Mouse (Mus musculus): Measurements from ENCODE around the gene Tbc1d9.
A peak's percentile ranks its signal among the peaks of the same experiment; 100 is the strongest.

Tbc1d9 gene

GRCm38 (mm10) chr8:83178228-83178742 is 13.1 kb downstream of the Tbc1d9 start:
- no peak for DNase-seq (ENCODE audit: low spot score in 2 of 2)

DNA sequence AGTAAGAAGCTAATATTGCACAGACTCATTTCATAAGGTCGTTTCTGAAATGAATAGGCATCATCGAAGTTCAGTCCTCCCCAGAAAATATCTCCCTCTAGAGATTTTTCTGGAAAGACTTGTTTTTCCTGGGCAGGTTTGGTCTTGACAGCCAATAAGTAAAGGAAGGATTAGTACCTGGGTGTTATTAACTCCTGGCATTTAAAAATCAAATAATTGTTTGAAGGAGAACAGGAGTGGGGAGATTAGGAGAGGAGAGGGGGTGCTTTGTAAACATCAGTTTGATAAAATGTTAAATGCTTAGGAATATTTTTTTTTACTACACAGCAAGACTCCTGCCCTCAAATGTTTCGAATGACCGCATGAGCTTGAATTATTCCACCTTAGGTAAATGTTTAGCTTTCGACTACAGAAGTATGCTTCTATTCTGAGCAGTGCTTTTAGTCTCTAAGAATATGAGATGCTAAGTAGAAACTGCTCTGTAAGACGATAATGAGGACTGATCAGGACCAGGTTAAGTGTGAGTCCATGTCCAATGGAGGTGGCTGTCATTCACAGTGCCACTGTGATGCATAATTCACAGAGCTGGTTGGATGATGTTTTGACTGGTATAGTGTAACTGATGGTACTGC is 16.8 kb downstream of the Tbc1d9 start:
- DNase-seq (ENCODE audit: low spot score in 2 of 2): no peak

DNA sequence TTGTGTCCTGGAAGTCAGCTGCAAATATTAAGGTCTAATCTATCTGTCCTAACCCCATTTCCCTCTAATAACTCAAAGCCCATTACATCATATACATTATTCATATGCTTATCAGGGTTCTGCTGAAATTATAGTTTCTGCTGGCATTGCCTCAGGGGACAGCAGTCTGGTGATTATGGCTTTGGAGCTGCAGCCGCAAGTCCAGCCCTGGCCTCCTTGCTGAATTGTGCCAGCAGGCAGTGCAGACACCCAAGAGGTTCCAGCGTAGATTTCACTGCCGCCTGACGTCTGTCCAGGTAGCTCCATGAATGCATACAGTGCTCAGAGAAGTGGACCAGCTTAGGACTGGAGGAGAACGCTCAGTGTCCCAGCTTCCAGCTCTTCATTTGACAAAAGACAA is 17.6 kb downstream of the Tbc1d9 start:
- DNase-seq (ENCODE audit: low spot score in 2 of 2): no peak

- no peak for DNase-seq (ENCODE audit: low spot score in 2 of 2)
Observed at GRCm38 (mm10) chr8:83186376-83186775, 21.2 kb downstream of the Tbc1d9 start.

DNA sequence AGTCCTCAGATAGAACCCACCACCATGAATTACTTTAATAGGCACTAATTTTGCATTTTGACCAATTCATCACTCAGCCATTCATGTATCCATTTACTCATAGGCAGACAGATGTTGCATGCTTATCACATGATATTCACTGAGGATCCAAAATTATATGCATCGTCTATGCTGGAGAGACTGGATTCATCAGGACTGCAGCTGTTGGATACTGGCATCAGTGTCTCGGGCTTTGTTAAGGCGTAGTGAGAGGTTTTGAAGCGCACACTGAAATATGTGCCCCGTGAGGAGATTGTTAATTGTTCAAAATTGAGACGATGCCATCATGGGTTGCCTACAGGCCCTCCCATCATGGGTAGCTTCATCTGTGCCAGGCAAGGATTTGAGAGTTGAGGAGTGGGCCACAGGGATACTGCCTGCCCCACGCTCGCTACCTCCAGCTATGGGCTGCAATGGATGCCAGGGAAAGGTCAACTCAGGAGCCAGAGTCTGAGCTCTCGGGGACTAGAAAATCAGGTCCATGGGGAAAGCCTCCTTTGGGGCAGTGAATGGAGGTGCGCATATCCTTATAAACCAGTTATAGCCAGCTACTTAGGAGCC is 22.3 kb downstream of the Tbc1d9 start:
- DNase-seq (ENCODE audit: low spot score in 2 of 2): no peak

GRCm38 (mm10) chr8:83189538-83190095 is 24.5 kb downstream of the Tbc1d9 start:
- DNase-seq (ENCODE audit: low spot score in 2 of 2): no peak

DNA sequence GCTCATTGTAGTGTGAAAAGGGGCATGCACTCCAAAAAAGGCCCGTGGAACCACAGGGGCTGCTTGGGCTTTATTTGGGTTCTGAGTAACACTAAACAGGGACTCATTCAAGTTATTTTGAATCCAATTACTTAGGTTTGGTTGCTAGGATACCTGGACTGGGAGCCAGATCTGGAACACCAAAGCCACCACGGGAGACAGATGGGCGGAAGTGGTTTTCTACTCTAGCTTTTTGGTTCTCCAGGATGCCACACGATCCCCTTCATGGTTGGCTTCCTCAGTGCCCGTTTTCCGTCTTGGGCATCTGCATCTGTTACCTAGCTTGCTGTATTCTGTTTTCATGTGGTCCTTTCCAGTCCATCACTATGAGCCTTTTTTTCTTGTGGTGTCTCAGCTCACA is 30.9 kb downstream of the Tbc1d9 start:
- peak; percentile 42 to 53 for DNase-seq (ENCODE audit: low spot score in 2 of 2)

GRCm38 (mm10) chr8:83199715-83200114 is 34.6 kb downstream of the Tbc1d9 start:
- no peak for DNase-seq (ENCODE audit: low spot score in 2 of 2)

DNA sequence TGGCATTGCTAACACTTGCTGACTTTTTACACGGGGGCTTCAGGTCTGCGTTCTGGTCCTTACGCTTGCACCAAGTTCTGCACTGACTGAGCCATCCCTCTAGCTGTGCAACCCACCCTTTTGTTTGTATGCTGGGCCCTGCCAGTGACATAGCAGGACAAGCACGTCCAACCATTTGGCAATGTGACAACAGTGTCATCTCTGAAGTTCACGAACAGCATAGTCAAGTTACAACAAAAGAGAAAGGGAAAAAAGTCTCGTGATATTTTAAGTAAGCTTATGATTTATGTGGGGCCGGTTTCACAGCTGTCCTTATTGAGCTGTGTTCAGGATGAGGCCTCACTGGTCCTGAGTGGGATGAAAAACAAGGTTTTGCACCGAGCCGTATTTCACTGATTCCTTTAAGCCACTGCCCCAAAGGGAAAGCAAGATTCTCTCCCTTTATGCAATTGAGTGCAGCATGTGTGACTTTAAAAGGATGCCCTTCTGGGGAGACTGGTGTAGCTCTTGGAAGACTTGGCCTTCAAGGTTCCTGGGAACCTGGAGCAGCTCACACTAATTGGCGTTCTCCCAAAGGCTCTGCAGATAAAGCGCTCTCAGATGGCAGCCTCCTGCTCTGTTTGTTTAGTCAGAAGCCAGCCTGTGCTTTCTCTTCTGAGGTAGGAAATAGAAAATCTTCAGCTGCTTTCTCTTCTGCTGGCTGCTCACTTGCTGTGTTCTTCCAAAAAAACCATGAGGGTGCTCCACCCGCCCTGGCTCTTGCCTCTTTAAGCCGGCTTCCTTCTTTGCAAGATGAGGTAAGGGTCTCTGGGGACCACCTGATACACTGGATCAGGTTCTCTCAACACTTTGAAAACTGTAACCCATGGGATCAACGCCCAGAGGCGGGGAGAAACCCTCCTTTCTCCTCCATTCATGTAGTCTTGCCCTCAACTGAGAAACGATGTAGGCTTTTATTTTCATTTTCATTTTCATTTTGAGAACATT is 35.3 kb downstream of the Tbc1d9 start:
- peak; percentile 29 for DNase-seq (ENCODE audit: low spot score in 2 of 2)

GRCm38 (mm10) chr8:83202946-83203345 is 37.8 kb downstream of the Tbc1d9 start:
- DNase-seq (ENCODE audit: low spot score in 2 of 2): no peak

DNA sequence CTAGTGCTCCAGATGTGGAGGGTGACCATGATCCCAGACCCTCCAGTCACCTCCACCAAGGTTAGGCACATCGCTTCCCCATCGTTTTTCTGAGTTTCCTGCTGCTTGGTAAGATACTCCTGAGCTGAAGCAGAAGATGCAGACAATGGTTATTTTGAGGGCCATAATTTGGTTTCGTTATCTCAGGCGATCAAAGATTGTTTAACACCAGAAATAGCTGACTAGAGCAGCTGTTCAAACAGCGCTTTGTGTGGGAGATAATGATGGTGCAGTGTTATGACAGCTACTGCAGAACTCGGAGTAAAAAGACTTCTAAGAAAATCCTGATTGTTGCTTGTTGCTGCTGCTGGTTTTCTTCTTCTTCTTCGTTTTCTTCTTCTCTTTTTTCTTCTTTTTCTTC is 40.8 kb downstream of the Tbc1d9 start:
- peak in 1 of 2 experiments; percentile 39 for DNase-seq (ENCODE audit: low spot score in 2 of 2)

DNA sequence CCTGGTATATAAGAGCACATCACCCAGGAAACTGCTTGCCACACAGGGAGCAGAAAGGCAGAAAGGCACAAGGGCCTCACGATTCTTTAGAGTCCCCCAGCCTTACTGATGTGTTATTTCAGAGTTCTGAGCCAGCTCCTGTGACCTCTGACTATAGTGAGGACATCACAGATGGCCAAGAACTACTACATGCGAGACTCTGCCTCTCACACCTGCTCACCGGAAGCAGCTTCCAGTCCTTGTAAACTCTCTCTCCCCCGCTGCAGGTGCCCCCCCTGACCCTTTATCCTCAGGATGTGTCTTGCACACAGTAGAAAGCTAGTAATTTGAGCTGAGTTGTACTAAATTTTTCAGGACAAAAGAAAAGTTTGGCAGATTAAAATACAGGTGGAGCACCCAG is 44.4 kb downstream of the Tbc1d9 start:
- DNase-seq (ENCODE audit: low spot score in 2 of 2): no peak

DNA sequence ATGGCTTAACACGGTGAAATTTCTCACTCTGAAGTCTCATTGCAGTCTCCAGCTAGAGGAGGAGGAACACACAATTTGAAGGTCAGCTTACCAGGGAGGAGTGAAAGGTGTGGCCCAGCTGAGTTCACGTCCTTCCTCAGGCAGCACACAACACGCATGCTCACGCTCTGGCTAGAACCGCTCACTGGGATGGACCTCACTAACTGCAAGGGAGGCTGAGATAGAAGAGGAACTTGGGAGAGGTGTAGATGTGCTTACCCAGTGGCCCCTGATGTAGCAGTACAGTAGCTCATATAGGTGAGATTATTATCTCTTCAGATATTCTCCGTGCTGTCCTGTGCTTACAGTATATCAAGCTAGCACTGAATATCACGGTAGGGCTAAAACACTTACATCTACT is 45.5 kb downstream of the Tbc1d9 start:
- no peak for DNase-seq (ENCODE audit: low spot score in 2 of 2)

GRCm38 (mm10) chr8:83215065-83215464 is 49.9 kb downstream of the Tbc1d9 start:
- no peak for DNase-seq (ENCODE audit: low spot score in 2 of 2)

GRCm38 (mm10) chr8:83216520-83216919 is 51.4 kb downstream of the Tbc1d9 start:
- DNase-seq (ENCODE audit: low spot score in 2 of 2): no peak

DNA sequence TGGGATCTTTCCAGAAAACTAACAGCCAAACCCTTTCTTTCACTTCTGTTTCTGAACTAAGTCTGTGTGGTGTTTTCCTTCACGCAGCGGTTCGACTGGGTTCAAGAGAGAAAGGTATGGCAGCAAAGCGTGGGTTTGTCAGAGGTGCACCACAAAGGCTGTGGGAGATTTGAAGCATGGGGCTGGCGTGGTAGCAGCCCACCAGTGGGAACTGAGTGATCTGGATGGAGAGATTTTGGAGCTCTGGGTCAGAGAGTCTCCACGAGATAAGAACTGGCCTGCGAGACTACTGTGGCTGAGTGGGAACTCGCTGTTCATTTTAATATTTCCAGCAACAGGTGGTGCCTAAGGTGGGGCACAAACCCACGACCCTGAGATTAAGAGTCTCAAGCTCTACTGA is 52.0 kb downstream of the Tbc1d9 start:
- DNase-seq (ENCODE audit: low spot score in 2 of 2): no peak

DNA sequence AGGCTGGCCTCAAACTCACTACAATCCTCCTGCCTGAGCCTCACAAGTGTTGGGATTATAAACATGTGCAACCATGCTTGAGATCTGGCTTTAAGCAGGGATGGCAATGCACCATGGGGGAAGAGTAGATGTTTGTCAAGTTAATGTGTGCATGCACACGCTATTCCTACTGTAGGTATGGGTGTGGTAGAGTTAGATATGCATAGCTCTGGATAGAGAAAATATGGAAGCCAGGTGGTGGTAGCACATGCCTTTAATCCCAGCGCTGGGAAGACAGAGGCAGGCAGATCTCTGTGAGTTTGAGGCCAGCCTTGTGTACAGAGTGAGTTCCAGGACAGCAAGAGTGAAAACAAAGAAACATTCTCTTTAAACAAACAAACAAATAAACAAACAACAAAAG is 52.7 kb downstream of the Tbc1d9 start:
- DNase-seq (ENCODE audit: low spot score in 2 of 2): no peak

DNA sequence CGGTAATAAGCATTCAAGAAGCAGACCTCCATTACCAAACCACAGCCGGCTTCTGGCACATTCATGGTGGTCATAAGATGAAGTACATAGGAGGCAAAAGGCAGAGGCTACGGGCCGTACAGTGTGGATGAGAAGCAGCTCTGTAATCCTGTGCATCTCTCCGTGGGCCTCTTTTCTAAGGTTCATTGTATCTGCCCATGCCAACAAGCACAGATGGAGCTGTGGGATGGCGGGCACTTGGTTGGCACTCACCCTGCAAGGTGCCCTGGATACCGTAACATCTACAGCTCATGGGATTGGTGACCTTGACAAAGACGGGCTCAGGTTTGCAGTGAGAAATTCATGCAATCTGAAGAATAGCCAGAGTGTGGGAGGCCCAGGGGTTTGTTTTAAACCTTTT is 54.2 kb downstream of the Tbc1d9 start:
- no peak for DNase-seq (ENCODE audit: low spot score in 2 of 2)

- DNase-seq (ENCODE audit: low spot score in 2 of 2): no peak
Observed at GRCm38 (mm10) chr8:83220746-83221145, 55.6 kb downstream of the Tbc1d9 start.

DNA sequence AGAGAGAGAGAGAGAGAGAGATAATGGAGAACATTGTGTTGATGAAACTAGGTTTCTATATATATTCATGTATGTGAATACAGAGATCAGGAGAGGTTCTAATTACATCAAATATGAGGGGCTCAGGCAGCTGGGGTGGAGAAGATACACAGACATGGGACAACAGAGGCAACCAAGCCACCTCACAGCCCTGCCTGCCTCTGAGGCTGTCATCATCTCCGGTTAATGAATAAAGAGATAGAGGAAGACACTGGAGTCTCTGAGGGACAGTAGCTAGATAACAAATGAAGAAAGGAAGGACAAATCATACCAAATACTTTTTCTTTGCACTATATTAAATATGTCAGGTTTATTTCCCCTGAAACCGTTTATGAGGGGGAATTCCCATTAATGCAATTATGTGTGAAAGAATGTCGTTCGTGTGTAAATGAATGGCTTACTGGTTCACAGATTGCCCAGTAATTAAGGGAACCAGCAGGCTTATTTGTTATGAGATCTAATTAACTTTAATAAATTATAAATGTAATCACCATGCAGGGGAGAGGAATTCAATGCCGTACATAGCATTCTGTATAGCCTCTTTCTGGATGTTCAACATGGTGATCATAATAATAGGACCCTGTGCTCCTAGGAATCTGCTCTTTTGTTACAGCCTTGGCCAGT is 59.7 kb downstream of the Tbc1d9 start:
- DNase-seq (ENCODE audit: low spot score in 2 of 2): no peak

DNA sequence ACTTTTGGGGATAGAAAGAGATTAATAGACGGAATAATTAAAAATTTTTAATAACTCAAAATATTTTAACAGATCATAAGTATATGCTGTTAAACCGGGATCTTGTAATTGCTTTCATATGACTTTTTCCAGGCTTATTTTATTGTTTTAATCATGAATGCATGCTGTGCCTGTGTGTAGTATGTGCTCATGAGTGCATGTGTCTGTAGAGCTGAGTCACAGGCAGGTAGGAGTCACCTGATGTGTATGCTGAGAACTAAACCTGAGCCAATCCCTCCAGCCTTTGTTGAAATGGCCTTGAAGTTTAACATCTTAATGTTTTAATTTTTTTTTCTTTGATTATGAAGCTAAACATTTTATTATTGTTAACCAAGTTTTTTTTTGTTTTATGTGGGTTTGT is 60.4 kb downstream of the Tbc1d9 start:
- DNase-seq (ENCODE audit: low spot score in 2 of 2): no peak

DNA sequence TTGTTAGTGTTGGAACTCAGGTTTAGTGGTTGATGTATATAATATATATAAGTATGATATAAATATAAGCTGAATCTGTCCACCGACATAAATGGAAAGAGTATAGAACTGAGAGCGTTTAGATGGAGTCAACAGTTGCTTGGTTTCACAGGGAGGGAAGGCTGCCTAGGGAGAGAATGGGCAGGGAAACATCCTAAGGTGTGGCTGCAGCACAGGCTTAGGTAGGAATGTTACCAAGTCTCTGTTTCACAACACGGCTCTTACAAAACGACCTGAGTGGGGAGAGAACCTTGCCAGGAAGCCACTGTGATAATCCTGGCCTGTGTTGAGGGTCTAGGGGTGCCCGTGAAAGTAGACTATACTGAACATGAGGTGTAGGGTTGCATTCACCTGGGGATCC is 62.2 kb downstream of the Tbc1d9 start:
- no peak for DNase-seq (ENCODE audit: low spot score in 2 of 2)
